ENCODE assay signal across 6 mouse cellular contexts in genomic region chr4:71295716-71296115, GRCm38 (mm10).
DNase-seq lines count a peak whose midpoint lies in the region; ATAC-seq and TF ChIP-seq lines count a peak whose summit lies in the region.
"Not testable (repeated sequence)": the region's sequence is repeated elsewhere in the genome, so short reads cannot be mapped to it uniquely, and the experiment has no call there.

No protein-coding gene starts in this region.

- not testable (repeated sequence) for H3K4me1 ChIP-seq in MEL (ENCODE audit: control insufficient read depth in 1 of 2, insufficient read depth in 2 of 2, low read length in 2 of 2); lung, embryonic 14.5 days (ENCODE audit: insufficient read depth)

- not testable (repeated sequence) for ATAC-seq in lung, embryonic 14.5 days (ENCODE audit: insufficient read depth)

- TF ChIP-seq POLR2A in MEL (IDR thresholded peaks at IDR 0.05; ENCODE audit: control insufficient read depth in 1 of 2, insufficient read depth in 1 of 2, low read depth in 1 of 2, low read length in 2 of 2, poor library complexity in 1 of 2), result not testable (repeated sequence)

- H3K27ac ChIP-seq in MEL (ENCODE audit: control insufficient read depth, low read depth, low read length); lung, embryonic 14.5 days (ENCODE audit: low read depth): not testable (repeated sequence)

- TF ChIP-seq EP300 in MEL (IDR thresholded peaks at IDR 0.05; ENCODE audit: low read depth in 1 of 2, low read length in 2 of 2), result not testable (repeated sequence)

- H3K4me3 ChIP-seq in MEL (ENCODE audit: control insufficient read depth in 1 of 2, insufficient read depth in 1 of 2, low read depth in 2 of 2, low read length in 2 of 2); lung, embryonic 14.5 days (ENCODE audit: low read depth, low read length): not testable (repeated sequence)

- not testable (repeated sequence) for H3K9ac ChIP-seq in MEL (ENCODE audit: control insufficient read depth, low read depth, low read length, poor library complexity, severe bottlenecking); lung, embryonic 14.5 days

- not testable (repeated sequence) for TF ChIP-seq CTCF in MEL (IDR thresholded peaks at IDR 0.05 in 2 of 3, conservative IDR thresholded peaks at IDR 0.05 in 1 of 3; ENCODE audit: control insufficient read depth in 1 of 3, insufficient read depth in 1 of 3, low read depth in 2 of 3, low read length in 3 of 3, poor library complexity in 1 of 3, severe bottlenecking in 1 of 3); lung, embryonic 14.5 days (IDR thresholded peaks at IDR 0.05; ENCODE audit: low read depth)

- H3K9me3 ChIP-seq in MEL (replicated peaks; ENCODE audit: insufficient read depth, low read length); lung, embryonic 14.5 days (ENCODE audit: low read depth, low read length): not testable (repeated sequence)

- DNase-seq in MEL (ENCODE audit: low read depth, low spot score), result peak; percentile 24
- DNase-seq in cerebellum, postnatal 10 days, result peak; percentile 12 to 27
- DNase-seq in heart, adult 11 months, result peak; percentile 90
- DNase-seq in heart, postnatal 14 days, result peak; percentile 9 to 12
- DNase-seq in kidney, postnatal 10 days, result peak; percentile 15
- DNase-seq in lung, embryonic 14.5 days, result peak; percentile 43

- H3K4me2 ChIP-seq in lung, embryonic 14.5 days, result not testable (repeated sequence)

- H3K27me3 ChIP-seq in MEL (ENCODE audit: control insufficient read depth in 1 of 2, insufficient read depth in 2 of 2, low read length in 2 of 2); lung, embryonic 14.5 days (ENCODE audit: insufficient read depth, low read length): not testable (repeated sequence)

- H3K36me3 ChIP-seq in MEL (ENCODE audit: control insufficient read depth in 1 of 2, insufficient read depth in 2 of 2, low read length in 2 of 2); lung, embryonic 14.5 days (ENCODE audit: insufficient read depth): not testable (repeated sequence)

- 58% methylated on average over 3 of the region's 3 CpGs for WGBS in lung, embryonic 14.5 days

- intact Hi-C loops in heart, postnatal 14 days (cut with DNase I), result not testable (repeated sequence)

- H3K79me2 ChIP-seq in MEL (ENCODE audit: control insufficient read depth, insufficient read depth, low read length, poor library complexity), result not testable (repeated sequence)

- TF ChIP-seq RAD21 in MEL (IDR thresholded peaks at IDR 0.05; ENCODE audit: low read depth, low read length), result not testable (repeated sequence)

Comparison
In these comparisons a context has a peak if more than half of its experiments do, and no peak if none do; other contexts are left out.
1. DNase-seq: peak in every context shown above with its lines; median percentile 90 in heart, adult 11 months; 43 in lung, embryonic 14.5 days; 24 in MEL; 20 in cerebellum, postnatal 10 days; 15 in kidney, postnatal 10 days; 10 in heart, postnatal 14 days.